Mouse (Mus musculus): ENCODE measurements around the gene Ercc5.

GRCm38 (mm10) chr1:44161818-44162217 lies 14.3 kb downstream of the Ercc5 start:
- TF ChIP-seq POLR2A (IDR thresholded peaks at IDR 0.05; ENCODE audit: extremely low read depth, insufficient read depth, low read length) (no peak), CTCF (IDR thresholded peaks at IDR 0.05; ENCODE audit: low read depth, low read length) (no peak)
